Mouse (Mus musculus): Measurements from ENCODE around the gene Zyx.

DNA sequence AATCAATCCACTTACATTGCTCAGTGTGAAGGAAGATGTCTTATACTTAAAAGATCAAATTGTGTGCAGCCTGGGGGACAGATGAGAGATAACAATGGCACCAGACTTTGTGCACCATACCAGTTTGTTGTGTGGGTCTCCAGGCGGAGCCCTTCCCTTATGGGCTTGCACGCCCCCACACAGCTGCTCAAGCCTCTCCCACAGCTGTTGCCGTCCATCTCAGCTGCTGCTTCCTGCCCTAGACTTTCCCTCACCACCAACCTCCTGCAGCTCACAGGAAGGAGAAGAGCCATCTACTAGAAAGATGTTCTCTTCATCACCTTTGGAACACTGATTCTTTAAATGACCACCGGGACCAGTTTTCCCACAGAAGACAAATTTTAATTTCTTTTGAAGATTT lies 36.2 kb downstream of the Zyx start:
- no peak for TF ChIP-seq CTCF (IDR thresholded peaks at IDR 0.05; ENCODE audit: low read depth)
- no peak for TF ChIP-seq EP300 (IDR thresholded peaks at IDR 0.05; ENCODE audit: low read depth)
